Mouse (Mus musculus) ES-E14 (cell line): ENCODE data around the gene Vmn1r68. TPM values are rescaled to one million over a fixed set of nuclear protein-coding genes. Genes with fewer than 3 reads are reported as not detected.

ENCODE experiments used
- DNase-seq: peaks from one replicate; pipeline ENCODE4 v3.0.0-alpha.2; 2013; ENCODE audit warnings: low read depth, low spot score
- H3K27ac ChIP-seq: 2 replicates; pipeline ENCODE4 v1.5.1; 2012; ENCODE audit warnings: low read depth, mild to moderate bottlenecking, low read length, moderate library complexity, mixed read lengths; ENCODE audit not compliant: poor library complexity, insufficient read depth, severe bottlenecking
- H3K36me3 ChIP-seq: 2 replicates; pipeline ENCODE4 v1.6.1; 2012; ENCODE audit warnings: mild to moderate bottlenecking, low read length, moderate library complexity, mixed read lengths; ENCODE audit not compliant: control insufficient read depth, poor library complexity, insufficient read depth, severe bottlenecking
- H3K4me1 ChIP-seq, 2 experiments: fragments of 150-350 bp in 1 of 2; sonication (generic) in 1 of 2; 2 replicates each; pipeline ENCODE4 v1.6.1; 2012; ENCODE audit warnings: low read length in 2 of 2, mild to moderate bottlenecking in 1 of 2, mixed read lengths in 1 of 2; ENCODE audit not compliant: control insufficient read depth in 2 of 2, insufficient read depth in 2 of 2, poor library complexity in 1 of 2
- H3K4me3 ChIP-seq, 2 experiments: fragments of 150-350 bp in 1 of 2; sonication (generic) in 1 of 2; 2 replicates each; pipeline ENCODE4 v1.5.1; 2012; ENCODE audit warnings: low read length in 2 of 2, low read depth in 1 of 2, mild to moderate bottlenecking in 1 of 2, mixed read lengths in 1 of 2; ENCODE audit not compliant: insufficient read depth in 1 of 2, poor library complexity in 1 of 2, severe bottlenecking in 1 of 2
- H3K9ac ChIP-seq: 2 replicates; pipeline ENCODE4 v1.6.1; 2012; ENCODE audit warnings: low read depth, mild to moderate bottlenecking, low read length, mixed read lengths; ENCODE audit not compliant: poor library complexity, insufficient read depth, severe bottlenecking
- H3K9me3 ChIP-seq: fragments of 150-350 bp; sonication (generic); 2 replicates; pipeline ENCODE4 v1.6.1; 2012; ENCODE audit warnings: low read depth, mild to moderate bottlenecking, low read length; ENCODE audit not compliant: control insufficient read depth, insufficient read depth
- CHD2 ChIP-seq: IDR thresholded peaks from 2 replicates; pipeline ENCODE4 v1.6.1; 2014; ENCODE audit warnings: mild to moderate bottlenecking, low read depth, low read length, inconsistent platforms
- HCFC1 ChIP-seq: IDR thresholded peaks from 2 replicates; pipeline ENCODE4 v1.6.1; 2012; ENCODE audit warnings: low read length, inconsistent platforms, borderline replicate concordance; ENCODE audit not compliant: insufficient read depth
- MAFK ChIP-seq: IDR thresholded peaks from 2 replicates; pipeline ENCODE4 v1.6.1; 2014; ENCODE audit warnings: mild to moderate bottlenecking, low read depth, low read length, inconsistent platforms; ENCODE audit not compliant: insufficient read depth
- ZC3H11A ChIP-seq: IDR thresholded peaks from 2 replicates; pipeline ENCODE4 v1.6.1; 2012; ENCODE audit warnings: low read depth, mild to moderate bottlenecking, inconsistent platforms, low read length, borderline replicate concordance
- ZNF384 ChIP-seq: IDR thresholded peaks from 2 replicates; pipeline ENCODE4 v1.6.1; 2012; ENCODE audit warnings: low read depth, low read length, inconsistent platforms
- in situ Hi-C, 2 experiments: fragments of 600-800 bp; cut with MboI; formaldehyde crosslinking; loops; one replicate each; pipeline ENCODE4 v1.15.1; 2025; ENCODE audit warnings: low sequenced_read_pairs in 2 of 2, inconsistent platforms in 1 of 2; ENCODE audit not compliant: unreplicated experiment in 2 of 2
- total RNA-seq: library from RNA; depleted of rRNA; stranded (reverse); fragments of 300-350 nt; gene quantifications from 2 replicates; pipeline ENCODE4 v1.2.3, GENCODE M21; 2012; rRNA removed

The Vmn1r68 gene
- total RNA-seq, 1 experiment = not detected

- no peak for TF ChIP-seq ZNF384
- TF ChIP-seq MAFK = no peak
- TF ChIP-seq HCFC1 = no peak
- no peak for TF ChIP-seq CHD2
- TF ChIP-seq ZC3H11A = no peak
- no peak for DNase-seq
- Histone ChIP-seq H3K27ac (no peak overlapping the region), H3K4me3 (no peak overlapping the region), H3K9me3 (no peaks in the 10 kb centered on the region), H3K4me1 (no peaks in the 10 kb centered on the region), H3K36me3 (no peaks in the 10 kb centered on the region), H3K9ac (no peak overlapping the region)
- in situ Hi-C loops = no loop called here
Observed at GRCm38 (mm10) chr7:10479813-10480212, 78.5 kb downstream of the Vmn1r68 start.

GRCm38 (mm10) chr7:10458166-10458565 lies 100.1 kb downstream of the Vmn1r68 start:
- no peak overlapping the region for H3K4me3 ChIP-seq
- in situ Hi-C loops = loop anchor here in 1 of 2 experiments (10.0 kb wide), 1 partner anchor 63 kb away; no protein-coding TSS in a partner anchor

More at GRCm38 (mm10) chr7:10458166-10458565, 100.1 kb downstream of the Vmn1r68 start:
- no peak overlapping the region for H3K27ac ChIP-seq
- H3K9me3 ChIP-seq = no peaks in the 10 kb centered on the region
- no peak overlapping the region for H3K9ac ChIP-seq
- TF ChIP-seq ZC3H11A (no peak), ZNF384 (no peak), CHD2 (no peak), HCFC1 (no peak), MAFK (no peak)
- DNase-seq = no peak
- H3K4me1 ChIP-seq = no peaks in the 10 kb centered on the region
- no peaks in the 10 kb centered on the region for H3K36me3 ChIP-seq

Other genes starting within 250 kb of the Vmn1r68 start
- gene Vmn1r67, start 115.2 kb downstream of the Vmn1r68 start, total RNA-seq = not detected in 2 replicates
- gene Zik1, start 63.1 kb downstream of the Vmn1r68 start, total RNA-seq = 4.5 and 6.0 TPM in 2 replicates
- gene Vmn1r69, start 55.2 kb upstream of the Vmn1r68 start, total RNA-seq = not detected in 2 replicates
- gene Vmn1r70, start 73.0 kb upstream of the Vmn1r68 start, total RNA-seq = not detected in 2 replicates
- gene Nlrp4b, start 129.3 kb upstream of the Vmn1r68 start, total RNA-seq = not detected in 2 replicates
- not detected in 2 replicates for gene Vmn1r71, start 195.9 kb upstream of the Vmn1r68 start, total RNA-seq